Mouse (Mus musculus) frontal cortex, adult 2 months (tissue): Measurements from ENCODE around the gene Cyp8b1. TPM values are rescaled to one million over a fixed set of nuclear protein-coding genes. Genes with fewer than 3 reads are reported as not detected.

Experiments used
- DNase-seq, 2 experiments: peaks; one replicate each; pipeline ENCODE4 v3.0.0; 2022; ENCODE audit warnings: low spot score in 1 of 2; ENCODE audit errors: extremely low spot score in 1 of 2
- polyA plus RNA-seq: library from polyadenylated mRNA; depleted of rRNA; stranded (reverse); fragments of >200 nt; gene quantifications from 2 replicates; pipeline ENCODE4 v1.2.3, GENCODE M21; 2012

Cyp8b1 gene
- polyA plus RNA-seq, 1 experiment, result not detected

DNA sequence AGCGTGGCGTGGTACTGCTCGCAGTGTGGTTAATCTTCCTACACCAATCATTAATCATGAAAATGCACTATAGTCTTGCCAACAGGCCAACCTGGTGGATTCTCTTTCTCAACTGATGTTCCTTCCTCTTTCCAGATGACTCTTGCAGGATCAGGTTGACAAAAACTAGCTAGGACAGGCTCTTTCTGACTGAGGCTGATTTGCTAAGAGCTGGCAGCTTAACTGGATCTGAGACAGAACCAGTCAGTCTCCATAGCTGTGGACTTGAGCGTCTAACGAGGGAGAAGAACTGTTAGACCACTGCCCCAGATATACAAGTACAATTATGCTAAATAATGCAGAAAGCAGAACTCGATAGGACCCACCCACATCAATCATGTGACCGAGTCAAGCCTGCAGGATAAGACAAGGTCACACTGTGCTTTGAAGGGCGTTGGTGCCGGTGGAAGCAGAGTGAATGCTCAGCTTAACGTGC is 3.0 kb upstream of the Cyp8b1 start:
- no peak for DNase-seq

DNA sequence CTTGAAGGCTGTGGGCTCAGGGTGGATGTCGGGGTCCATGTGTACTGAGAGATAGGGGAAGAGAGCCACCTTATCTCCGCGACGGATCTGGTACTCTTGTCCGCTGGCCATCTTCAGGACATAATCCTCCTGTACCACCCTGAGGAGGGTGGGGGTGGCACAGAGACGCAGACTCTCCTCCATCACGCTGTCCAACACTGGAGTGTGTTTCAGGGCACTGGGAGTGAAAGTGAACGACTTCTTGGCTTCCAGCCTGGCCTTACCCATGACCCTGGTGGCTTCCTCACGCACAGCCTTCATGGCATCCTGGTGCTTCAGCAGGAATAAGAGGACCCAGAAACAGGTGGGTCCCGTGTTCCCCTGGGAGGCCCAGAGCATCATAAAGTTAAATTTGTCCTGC is 1.0 kb downstream of the Cyp8b1 start:
- no peak for DNase-seq

DNA sequence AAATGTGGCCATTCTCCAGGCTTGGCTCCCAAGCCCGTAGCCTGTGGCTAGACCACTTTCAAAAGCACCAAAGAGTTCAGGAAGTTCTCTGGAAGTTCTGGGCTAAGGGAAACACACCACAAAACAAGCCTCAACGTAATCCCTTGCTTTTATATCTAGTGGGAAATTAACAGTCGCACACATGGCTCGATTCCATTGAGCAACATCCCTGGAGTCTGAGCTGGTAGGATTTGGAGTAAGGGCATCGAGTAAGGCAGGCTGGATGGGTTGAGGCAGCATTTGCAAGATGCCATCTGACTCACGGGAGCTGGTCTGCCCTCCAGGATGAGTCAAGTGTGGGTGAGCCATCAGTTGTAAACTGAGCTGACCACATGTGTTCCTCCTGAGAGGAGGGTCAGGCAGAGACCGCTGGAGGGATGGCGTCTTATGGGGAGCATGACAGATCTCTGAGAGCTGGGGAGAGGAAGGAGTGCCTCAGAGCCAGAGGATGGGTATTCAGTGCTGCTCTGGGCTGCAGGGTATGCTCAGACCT is 1.8 kb downstream of the Cyp8b1 start:
- no peak for DNase-seq

DNA sequence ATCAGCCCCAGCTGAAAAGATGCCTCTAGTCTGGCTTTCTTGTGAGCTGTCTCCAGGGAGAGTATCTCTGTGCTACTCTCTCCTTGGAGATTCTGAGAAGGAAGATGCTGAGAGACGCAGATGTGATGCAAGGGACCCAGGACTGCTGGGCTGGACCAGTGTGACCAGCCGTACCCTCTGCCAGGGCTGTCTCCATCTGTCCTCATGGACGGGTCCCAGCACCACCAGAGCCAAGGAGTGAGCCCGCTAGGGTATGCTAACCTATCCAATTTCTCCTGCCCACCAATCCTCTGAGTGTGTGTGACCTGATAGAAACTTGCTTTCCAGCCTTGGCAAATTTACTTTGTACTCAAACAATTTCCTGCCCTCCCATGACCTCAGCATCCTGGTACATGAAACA is 3.3 kb downstream of the Cyp8b1 start:
- DNase-seq, result no peak

DNA sequence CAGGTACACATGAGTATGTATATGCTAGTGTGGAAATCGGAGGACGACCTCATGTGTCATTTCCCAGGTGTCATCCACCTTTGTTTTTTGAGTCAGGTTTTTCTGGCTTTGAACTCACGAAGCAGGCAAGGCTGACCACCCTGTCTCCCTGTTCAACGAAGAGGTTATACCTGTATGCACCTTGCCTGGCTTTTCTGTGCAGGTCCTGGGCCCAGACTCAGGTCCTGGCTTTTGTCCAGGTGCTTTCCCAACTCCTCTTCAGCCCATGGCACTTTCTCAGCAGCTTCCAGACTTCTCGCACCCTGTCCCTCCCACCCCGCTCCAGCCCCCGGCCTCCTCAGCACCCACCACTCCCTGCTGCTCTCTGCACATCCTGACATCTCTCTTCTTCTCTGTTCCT is 4.9 kb downstream of the Cyp8b1 start:
- no peak for DNase-seq

DNA sequence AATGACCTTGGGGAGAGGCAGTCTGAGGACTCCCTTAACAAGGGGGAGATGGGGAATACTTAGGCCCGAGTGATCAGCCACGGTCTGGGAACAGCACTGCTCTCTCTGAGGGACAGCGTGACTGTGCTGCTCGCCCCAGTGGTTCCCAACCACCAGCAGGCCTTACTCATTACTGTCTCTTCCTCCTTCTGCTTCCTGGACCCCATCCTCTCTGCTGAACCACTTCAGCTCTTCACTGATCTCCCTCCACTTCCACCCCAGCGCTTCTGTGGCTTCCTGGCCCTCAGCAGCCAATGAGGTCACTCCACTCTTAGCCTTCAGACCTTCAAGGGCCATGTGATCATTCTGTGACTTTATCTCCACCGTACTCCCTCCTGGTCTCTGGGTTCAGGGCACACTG is 6.5 kb downstream of the Cyp8b1 start:
- no peak for DNase-seq

DNA sequence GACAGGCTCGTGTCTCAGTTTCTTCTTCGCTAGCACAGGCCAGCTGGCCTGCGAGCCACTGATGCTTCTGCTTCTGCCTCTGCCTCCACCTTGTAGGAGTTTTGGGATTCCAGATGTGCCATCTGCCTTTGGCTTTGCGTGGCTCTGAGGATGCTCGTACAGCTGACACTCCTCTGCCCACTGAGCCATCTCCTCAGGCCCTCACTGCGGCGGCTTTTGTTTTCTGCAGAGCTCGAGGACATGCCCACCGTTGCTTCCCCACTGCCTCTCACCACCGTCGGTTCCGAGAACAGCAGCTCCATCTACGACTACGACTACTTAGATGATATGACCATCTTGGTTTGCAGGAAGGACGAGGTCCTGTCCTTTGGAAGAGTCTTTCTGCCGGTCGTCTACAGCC is 7.8 kb downstream of the Cyp8b1 start:
- no peak for DNase-seq

DNA sequence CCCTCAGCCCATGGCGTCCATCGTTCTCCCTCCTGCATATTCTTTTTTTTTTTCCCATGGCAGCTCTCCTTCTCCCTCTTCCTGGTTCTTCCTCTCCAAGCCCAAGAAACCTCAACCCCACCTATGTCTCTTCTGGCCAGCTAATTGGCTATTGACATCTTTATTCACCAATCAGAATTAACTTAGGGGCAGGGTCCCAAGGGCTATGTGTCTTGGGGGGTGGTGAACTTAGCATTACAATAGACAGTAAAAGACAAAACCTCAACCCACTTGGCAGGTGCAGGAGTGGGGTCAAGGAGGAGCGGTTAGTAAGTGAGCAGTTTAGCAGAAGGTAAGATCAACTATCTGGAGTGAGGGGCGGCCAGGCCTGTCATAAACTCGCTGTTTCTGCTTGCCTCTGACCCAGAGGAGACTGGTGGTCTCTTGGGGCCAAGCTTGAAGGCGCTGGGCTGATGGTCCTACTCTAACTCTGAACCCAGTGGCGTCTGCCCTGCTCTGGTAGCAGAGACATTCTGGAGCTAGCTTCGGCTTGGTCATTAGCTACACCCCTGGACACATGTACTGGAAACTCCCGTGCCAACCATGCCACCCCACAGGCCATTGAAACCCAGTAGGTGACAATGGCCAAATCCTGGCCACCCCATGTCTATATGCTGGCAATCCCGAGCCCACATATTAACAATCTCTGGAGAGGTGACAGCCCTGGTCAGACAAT is 8.6 kb downstream of the Cyp8b1 start:
- no peak for DNase-seq

DNA sequence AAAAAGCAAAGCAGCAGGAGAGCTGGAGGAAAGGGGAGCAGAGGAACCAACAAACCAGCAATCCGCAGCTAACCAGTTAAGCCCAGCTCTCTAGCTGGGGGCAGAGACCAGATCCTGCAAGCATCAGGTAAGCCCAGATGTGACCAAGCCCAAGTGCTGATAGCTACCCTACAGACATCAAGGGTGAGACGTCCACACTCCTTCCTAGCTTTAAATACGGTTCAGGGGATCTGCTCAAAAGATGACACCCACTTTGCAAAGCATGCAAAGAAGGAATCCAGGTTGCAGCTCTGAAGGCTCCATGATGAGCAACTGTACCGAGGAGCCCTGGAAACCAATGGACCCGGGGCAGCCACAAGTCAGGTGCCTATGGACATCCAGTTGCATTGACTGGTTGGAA is 9.6 kb downstream of the Cyp8b1 start:
- no peak for DNase-seq

DNA sequence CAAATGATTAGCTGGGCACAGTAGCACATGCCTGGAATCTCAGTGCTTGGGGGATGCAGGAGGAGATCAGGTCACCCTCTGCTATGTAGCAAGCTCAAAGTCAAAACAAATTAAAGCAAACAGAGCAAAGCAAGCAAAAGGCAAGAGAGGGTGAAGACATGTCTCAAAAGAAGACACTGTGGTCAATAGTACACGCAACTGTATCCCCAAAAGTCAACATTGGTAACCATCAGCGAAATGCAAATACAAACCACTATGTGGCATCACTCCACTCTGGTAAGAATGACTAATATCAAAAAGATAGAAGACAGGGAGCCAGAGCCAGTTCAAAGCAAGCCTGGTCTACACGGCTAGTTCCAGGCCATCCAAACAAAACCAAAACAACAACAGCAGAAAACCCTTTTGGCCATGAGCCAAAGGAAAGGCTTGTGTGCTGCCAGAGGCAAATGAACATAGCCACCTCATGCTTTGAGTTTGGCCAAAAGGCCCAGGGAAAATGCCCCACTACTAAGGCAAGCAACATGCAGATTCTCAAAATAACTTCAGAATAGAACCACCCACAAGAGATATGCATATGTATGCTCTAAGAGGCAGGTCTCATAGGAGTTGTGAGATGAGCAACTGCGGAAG is 10.4 kb downstream of the Cyp8b1 start:
- DNase-seq, result peak in 1 of 2 experiments; percentile 52

DNA sequence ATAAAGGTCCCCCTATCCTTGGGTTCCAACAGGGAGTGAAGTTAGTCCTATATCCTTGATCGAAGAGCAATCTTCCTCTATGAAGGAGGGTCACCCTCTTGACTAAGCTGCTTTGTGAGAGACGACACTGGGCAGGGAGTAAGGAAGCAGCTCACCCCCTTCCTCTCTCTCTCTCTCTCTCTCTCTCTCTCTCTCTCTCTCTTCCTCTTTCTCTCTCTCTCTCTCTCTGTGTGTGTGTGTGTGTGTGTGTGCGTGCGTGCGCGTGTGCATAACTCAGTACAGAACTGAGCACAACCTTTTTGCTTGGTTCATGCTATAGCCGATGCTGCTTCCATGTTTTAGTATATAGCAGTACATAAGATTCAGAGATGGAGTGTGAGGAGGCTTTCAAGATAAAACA is 11.2 kb downstream of the Cyp8b1 start:
- no peak for DNase-seq

DNA sequence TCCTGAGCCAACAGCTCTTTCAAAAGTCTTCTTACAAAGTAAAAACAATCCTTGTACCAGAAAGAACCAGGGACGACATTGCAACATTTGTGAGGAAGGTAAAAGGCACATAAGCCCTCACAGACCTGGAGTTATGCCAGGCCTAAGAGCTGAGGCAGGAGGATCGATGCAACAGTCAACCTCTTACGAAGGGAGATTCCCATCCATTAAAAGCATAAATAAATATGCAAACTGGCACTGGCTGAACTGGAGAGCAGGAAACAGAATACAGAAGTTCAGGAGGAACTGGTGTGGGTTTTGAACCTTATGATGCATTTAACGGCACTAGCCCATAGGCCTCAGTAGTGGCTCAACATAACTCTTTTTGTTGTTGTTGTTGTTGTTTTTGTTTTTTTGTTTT is 11.8 kb downstream of the Cyp8b1 start:
- DNase-seq, result no peak

DNA sequence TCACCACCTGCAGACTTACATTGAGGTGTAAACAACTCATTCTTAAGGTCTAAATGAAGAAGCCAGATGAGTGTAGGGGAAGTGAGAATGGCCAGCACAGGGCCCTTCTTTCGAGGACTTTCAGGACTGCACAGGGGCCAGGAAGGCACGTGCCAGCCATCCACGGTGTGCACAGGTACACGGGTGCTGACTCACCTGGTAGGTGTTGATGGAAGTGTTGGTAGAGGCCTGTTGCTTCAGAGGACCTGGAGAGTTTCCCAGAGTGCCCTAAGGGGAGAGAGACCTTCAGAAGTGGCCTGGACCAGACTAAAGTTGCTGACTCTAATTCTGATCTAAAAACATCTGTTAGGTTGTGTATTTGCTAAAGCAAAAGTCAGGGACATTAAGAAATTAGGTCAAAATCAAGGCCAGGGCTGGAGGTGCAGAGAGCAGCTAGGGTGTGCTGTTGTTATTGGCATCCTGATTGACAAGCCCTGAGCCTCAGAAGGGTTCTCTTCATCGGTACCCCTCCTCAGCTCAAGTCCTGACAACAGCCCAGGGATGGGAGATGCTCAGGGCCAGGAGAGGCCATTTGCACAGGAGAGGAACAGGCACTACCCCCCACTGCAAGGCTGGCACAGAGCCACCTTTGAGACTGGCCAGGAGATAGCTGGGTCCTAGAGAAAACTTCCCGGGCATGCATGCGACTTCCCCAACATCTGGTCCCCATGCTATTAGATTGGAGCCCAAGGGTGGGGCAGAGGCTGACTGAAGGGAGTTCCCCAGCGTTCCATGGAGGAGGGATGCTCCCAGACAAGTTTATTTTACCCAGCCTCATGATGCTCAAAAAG is 12.4 kb downstream of the Cyp8b1 start:
- no peak for DNase-seq

DNA sequence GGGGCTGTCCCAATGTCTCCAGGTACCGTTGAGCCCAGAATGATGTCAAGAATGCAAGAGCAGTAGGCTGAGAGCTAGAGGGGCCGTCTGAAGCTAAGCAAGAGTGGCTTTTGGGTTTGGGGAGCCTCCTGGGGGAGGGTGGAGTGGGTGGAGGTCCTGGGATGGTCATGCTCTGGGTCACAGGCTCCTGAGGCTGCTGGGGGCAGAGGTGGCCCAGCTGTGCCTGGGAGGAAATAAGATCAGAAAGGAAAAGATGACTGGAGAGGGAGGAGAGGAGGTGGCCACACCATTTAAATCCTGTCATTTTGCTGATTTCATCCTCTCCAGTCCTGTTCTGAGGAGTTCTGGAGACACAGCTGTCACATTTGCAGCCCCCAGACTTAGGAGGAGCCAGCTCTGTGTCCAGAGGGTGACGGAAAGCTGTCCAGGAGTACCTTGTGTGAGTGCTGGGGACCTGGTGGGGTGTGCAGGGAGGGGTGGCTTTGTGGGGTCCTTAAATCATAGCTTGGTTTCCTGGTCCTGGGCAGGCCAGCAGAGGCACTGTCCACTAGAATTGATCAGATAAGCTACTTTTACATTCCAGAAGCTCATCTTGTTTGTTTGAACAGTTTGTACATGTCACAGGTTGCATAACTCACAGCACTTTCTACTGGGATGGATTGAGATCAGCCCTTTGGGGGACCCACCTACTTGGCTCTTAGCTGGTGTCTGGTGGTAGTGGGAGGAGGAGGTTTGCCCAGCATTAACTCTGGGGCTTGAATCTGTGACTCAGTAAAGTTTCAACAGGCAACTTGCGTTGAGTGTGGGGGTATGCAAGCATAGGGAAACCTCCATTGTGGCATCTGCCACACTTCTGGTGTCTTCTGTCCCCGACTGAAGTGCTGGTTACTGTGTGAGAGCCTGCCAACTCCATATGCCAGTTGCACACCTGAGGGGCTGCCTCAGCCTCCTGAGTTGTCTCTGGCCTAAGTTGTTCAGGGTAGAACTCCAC is 14.1 kb downstream of the Cyp8b1 start:
- DNase-seq, result no peak

DNA sequence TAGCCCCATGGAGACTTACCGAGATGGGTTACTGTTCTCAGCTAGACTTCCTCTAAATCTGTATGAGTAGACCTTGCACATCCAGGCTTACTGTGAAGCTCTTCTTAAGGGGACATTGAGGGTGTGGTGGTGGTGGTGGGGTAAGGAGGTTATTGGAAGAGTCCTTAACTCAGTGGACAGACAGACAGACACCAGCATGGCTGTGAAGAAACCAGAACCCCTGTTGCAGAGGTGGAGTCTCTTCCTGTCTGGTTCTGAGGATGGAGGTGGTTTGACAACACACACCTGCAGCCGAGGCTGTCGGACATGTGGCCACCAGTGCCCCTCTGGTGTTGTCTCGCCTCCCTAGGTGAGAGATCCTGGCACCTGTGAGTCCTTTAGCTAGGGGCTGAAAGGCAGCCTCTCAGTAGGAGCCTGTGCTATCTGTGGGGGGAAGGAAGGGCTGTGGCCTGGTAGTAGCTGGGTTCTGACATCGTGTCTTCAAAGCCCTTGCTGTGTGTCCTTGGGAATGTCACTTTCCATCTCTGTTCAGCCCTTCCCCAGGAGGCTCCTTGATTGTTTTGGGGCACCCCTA is 15.7 kb downstream of the Cyp8b1 start:
- DNase-seq, result no peak

DNA sequence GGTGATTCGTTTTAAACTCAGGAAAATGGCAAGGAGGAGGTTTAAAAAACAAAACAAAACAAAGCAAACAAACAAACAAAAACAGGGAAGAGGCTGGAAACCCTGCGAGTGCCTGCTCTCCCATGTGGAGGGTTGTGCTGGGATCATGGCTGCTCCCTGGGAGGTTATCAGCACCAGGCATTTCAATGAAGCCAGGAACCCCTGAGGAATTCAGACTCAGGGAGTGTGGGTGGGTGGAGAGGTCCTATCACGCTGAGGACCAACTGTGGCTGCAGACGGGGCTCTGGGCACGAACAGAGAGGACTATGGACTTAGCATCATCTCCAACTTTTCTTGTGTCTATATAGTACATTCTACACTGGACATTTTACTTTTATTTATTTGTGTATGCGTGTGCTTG is 16.8 kb downstream of the Cyp8b1 start:
- DNase-seq, result no peak

DNA sequence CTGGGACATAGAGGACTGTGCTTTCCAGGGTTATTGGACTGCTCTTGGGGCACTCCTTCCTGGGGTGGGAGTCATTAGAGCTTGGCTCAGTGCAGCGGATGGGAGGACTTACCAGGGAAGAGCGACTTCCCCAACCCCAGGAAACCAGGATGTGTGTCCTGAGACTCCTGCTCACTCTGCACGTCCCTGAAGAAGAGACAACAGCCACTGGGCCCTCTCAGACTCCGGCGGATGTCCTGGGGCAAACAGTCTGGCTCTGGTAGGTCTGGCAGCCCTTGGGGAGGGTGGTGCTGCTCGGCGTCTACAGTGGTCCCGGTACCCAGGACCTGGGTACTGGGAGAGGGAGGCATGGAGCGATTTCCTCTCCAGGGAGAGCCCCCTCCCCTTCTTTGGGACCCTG is 17.9 kb downstream of the Cyp8b1 start, which contains the start of gene Ackr2:
TSS of gene Ackr2 (plus strand) at position 111 of the 400 bp plus-strand sequence.
- no peak for DNase-seq

DNA sequence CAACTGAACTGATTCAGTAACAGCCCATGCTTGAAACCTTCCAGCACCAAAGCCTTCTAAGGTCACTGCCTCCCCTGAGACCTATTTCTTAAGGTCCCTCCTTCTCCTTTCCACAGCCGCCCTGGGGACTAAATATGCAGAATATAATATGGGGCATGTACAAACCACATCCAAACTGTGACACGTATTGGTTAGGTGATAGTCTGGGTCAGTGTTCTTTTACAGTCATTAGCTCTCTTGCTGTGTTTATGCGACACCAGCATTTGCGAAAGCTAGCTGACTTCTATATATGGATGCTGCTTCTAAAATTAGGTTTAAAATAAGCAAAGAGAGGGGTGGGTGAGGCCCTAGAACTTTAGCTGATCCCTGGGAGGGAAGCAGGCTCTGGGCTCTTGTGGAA is 19.3 kb downstream of the Cyp8b1 start:
- DNase-seq, result no peak

DNA sequence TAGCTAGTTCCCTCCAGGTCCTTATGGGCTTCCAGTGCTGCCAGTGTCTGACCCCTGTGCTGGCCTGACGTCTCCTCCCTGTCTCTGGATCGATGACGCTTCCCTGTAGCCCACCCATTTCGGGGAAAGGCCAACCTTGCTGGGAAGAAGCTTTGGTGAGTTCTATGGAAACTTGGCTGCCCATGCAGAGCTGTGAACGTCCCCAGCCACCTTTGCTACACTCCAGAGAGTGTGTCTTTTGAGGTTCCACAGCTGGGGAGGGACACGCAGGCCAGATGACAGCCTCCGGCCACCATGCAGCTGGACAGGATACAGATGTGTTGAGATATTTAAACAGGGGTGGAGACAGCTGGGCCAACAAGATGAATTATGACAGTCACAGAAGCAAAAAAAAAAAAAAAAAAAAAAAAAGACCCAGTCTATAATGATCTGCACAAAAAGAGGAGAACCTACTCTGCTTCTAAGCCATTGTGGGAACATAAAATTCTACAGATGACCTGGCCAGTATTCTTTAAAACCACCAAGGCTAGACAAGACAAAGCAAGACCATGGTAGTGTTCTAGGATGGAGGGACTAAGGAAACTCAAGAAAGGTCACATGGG is 20.6 kb downstream of the Cyp8b1 start:
- no peak for DNase-seq
